Mouse (Mus musculus): ENCODE results near the gene R3hcc1l. TPM values are rescaled to one million over a fixed set of nuclear protein-coding genes. Genes with fewer than 3 reads are reported as not detected.

Gene R3hcc1l
- total and polyA plus RNA-seq, 3 experiments: 2.7 to 28.7 (median 28.2) TPM

DNA sequence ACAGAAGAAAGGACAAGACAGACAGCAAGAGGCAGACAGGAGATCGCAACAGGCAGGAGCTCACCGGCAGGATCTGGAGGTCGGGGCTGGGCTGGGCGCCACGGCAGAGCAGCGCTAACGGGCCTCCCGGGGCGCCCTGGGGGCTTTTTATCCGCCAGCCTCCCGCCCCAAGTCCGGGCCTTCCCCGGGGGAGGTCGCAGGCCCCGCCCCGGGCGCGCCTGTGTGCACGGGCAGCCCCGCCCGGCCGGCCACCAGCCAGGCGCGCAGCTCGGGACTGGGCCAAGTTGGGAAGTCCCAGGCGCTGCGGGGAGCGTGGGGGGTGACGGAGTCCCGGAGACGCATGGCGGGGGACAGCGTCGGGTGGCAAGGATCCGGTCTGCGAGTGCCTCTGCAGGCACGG is 94.1 kb downstream of the R3hcc1l start, which contains the start of gene Loxl4:
Loxl4 (minus strand) TSS at position 160 of the 400 bp plus-strand sequence.
- peak within 1 kb of the TSS; percentile 39 for H3K9ac ChIP-seq (ENCODE audit: low read depth, low read length)
- H3K4me3 ChIP-seq: peak within 1 kb of the TSS; percentile 63
- peaks cover 8% of the 10 kb centered on the region for H3K4me1 ChIP-seq (ENCODE audit: control insufficient read depth, insufficient read depth, low read length)
- intact Hi-C loops (cut with DNase I): no loop called here
- H3K27ac ChIP-seq: peak within 1 kb of the TSS; percentile 13; the same call in 1 of the 2 replicates
- DNase-seq: peak; percentile 90
- no peaks in the 10 kb centered on the region for H3K27me3 ChIP-seq (ENCODE audit: control insufficient read depth, insufficient read depth, low read length)
- 2% methylated on average over 37 of the region's 37 CpGs for WGBS
- H3K36me3 ChIP-seq (ENCODE audit: control insufficient read depth, insufficient read depth, low read length): no peaks in the 10 kb centered on the region
- no peaks in the 10 kb centered on the region for H3K79me2 ChIP-seq (replicated peaks; ENCODE audit: control insufficient read depth, insufficient read depth, low read length)
- no peak for TF ChIP-seq CTCF (IDR thresholded peaks at IDR 0.05)
- TF ChIP-seq POLR2A (IDR thresholded peaks at IDR 0.05; ENCODE audit: insufficient read depth, low read depth, low read length): no peak
- TF ChIP-seq EP300 (IDR thresholded peaks at IDR 0.05; ENCODE audit: insufficient read depth, low read depth, low read length): no peak

DNA sequence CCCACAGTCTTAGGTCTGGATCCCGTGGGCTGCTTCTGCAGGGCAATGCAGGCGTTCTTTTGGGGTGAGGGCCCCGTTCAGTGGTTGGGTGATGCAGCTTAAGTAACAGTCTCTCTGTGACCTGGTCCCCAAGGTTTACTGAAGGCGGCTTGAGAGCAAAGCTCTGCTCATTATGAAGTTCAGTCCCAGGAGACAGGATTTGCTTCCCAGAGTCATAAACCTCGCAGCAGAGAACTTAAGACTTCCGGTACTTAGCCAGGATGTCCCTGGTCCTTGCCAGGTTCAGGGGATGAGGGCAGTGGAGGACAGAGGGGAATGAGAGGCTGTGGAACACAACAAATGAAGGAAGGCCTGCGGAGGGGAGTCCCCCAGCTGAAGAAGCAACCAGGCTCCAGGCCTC is 94.6 kb downstream of the R3hcc1l start:
- Histone ChIP-seq H3K27ac (peak overlapping the region; percentile 13; the same call in 1 of the 2 replicates), H3K4me1 (ENCODE audit: control insufficient read depth, insufficient read depth, low read length) (peaks cover 8% of the 10 kb centered on the region), H3K36me3 (ENCODE audit: control insufficient read depth, insufficient read depth, low read length) (no peaks in the 10 kb centered on the region), H3K4me3 (peak overlapping the region; percentile 63), H3K27me3 (ENCODE audit: control insufficient read depth, insufficient read depth, low read length) (no peaks in the 10 kb centered on the region), H3K79me2 (replicated peaks; ENCODE audit: control insufficient read depth, insufficient read depth, low read length) (no peaks in the 10 kb centered on the region), H3K9ac (ENCODE audit: low read depth, low read length) (peak overlapping the region; percentile 10; the same call in 1 of the 2 replicates)
- intact Hi-C loops (cut with DNase I): no loop called here
- WGBS: 21% methylated on average over 7 of the region's 7 CpGs
- no peak for DNase-seq
- TF ChIP-seq EP300 (IDR thresholded peaks at IDR 0.05; ENCODE audit: insufficient read depth, low read depth, low read length) (no peak), POLR2A (IDR thresholded peaks at IDR 0.05; ENCODE audit: insufficient read depth, low read depth, low read length) (no peak), CTCF (IDR thresholded peaks at IDR 0.05) (no peak)

DNA sequence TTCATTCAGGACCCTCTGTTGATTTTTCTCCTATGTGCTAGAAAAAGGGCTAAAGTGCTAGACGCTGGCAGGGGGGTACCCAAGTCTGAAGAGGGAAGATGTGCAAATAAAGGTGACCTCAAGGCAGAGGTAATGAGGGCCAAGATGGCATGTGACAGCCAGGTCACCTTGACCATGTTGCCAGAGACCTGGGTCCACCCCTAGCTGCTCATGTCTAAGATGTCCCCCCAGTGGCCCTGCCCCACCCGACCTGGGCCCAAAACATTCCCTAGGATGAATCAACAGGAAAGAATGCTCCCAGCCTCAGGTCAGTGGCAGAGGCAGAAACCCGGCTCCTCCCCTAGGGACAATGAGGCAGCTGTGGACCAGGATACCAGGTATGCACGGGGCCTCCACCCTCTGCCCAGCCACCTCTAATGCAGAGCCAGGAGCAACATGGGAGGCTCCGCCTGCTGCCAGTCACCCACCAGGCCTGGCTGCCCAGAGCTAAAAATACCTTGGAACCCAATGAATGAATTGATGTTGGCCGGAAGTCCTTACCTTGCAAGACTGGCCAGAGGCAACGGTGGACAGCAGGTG is 95.2 kb downstream of the R3hcc1l start:
- Histone ChIP-seq H3K27me3 (ENCODE audit: control insufficient read depth, insufficient read depth, low read length) (no peaks in the 10 kb centered on the region), H3K4me3 (no peak overlapping the region), H3K4me1 (ENCODE audit: control insufficient read depth, insufficient read depth, low read length) (peaks cover 8% of the 10 kb centered on the region), H3K79me2 (replicated peaks; ENCODE audit: control insufficient read depth, insufficient read depth, low read length) (no peaks in the 10 kb centered on the region), H3K36me3 (ENCODE audit: control insufficient read depth, insufficient read depth, low read length) (no peaks in the 10 kb centered on the region), H3K27ac (no peak overlapping the region), H3K9ac (ENCODE audit: low read depth, low read length) (no peak overlapping the region)
- intact Hi-C loops (cut with DNase I): no loop called here
- no peak for TF ChIP-seq CTCF (IDR thresholded peaks at IDR 0.05)
- TF ChIP-seq POLR2A (IDR thresholded peaks at IDR 0.05; ENCODE audit: insufficient read depth, low read depth, low read length): no peak
- no peak for TF ChIP-seq EP300 (IDR thresholded peaks at IDR 0.05; ENCODE audit: insufficient read depth, low read depth, low read length)
- WGBS: 54% methylated on average over 7 of the region's 7 CpGs
- peak in 1 of 2 experiments; percentile 33 for DNase-seq

DNA sequence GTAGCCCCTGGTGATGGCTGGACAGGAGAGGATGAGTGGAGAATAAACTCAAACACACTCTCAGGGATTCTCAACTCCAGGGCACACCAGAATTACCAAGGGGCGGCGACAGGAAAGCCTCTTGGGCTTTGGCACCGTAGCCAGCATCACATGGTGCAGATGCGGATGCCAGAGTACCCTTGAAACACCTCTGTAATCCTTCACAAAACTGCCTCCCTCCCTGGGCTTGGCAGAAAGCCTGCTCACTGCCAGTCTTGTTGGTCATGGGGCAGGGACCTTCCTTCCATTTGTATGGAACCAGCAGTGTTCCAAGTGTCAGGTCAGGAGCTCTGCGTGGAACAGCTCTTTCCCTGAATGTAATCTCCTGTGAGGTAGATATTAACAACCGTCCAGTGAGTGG is 109.5 kb downstream of the R3hcc1l start:
- Histone ChIP-seq H3K27ac (no peak overlapping the region), H3K9ac (ENCODE audit: low read depth, low read length) (no peak overlapping the region), H3K4me1 (ENCODE audit: control insufficient read depth, insufficient read depth, low read length) (0 out of 2 replicates have a peak, but pooled peaks cover 2% of the 10 kb centered on the region), H3K36me3 (ENCODE audit: control insufficient read depth, insufficient read depth, low read length) (no peaks in the 10 kb centered on the region), H3K4me3 (no peak overlapping the region), H3K79me2 (replicated peaks; ENCODE audit: control insufficient read depth, insufficient read depth, low read length) (no peaks in the 10 kb centered on the region), H3K27me3 (ENCODE audit: control insufficient read depth, insufficient read depth, low read length) (no peaks in the 10 kb centered on the region; the same call in 1 of the 2 replicates)
- TF ChIP-seq CTCF (IDR thresholded peaks at IDR 0.05): no peak
- TF ChIP-seq POLR2A (IDR thresholded peaks at IDR 0.05; ENCODE audit: insufficient read depth, low read depth, low read length): no peak
- peak; percentile 69 for TF ChIP-seq EP300 (IDR thresholded peaks at IDR 0.05; ENCODE audit: insufficient read depth, low read depth, low read length)
- peak; percentile 61 to 75 for DNase-seq
- intact Hi-C loops (cut with DNase I): no loop called here
- 58% methylated on average over 6 of the region's 6 CpGs for WGBS

DNA sequence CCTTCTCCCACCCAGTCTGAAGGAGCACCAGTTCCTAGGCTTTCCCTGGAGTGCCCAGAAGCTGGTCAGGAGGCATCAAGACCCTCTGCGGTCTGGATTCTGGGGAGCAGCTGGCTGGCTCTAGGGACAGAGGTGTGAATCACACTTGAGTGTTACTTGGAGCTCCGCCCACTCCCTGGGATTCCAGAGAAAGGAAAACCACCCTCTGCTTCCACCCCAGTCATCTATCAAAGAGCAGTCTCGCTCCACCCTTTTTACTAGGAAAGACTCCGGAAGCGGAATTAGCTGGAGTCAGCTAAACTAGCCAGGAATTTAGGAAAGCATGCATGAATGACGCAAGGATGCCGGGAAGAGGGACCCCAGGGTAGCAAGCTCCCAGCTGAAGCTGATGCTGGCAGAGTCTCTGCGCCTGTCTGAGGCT is 113.0 kb downstream of the R3hcc1l start:
- TF ChIP-seq CTCF (IDR thresholded peaks at IDR 0.05) (no peak), EP300 (IDR thresholded peaks at IDR 0.05; ENCODE audit: insufficient read depth, low read depth, low read length) (no peak), POLR2A (IDR thresholded peaks at IDR 0.05; ENCODE audit: insufficient read depth, low read depth, low read length) (no peak)
- DNase-seq: peak; percentile 40 to 53
- H3K4me3 ChIP-seq: no peak overlapping the region
- no peaks in the 10 kb centered on the region for H3K36me3 ChIP-seq (ENCODE audit: control insufficient read depth, insufficient read depth, low read length)
- H3K27ac ChIP-seq: peak overlapping the region; percentile 15; the same call in 1 of the 2 replicates
- no peak overlapping the region for H3K9ac ChIP-seq (ENCODE audit: low read depth, low read length)
- 0 out of 2 replicates have a peak, but pooled peaks cover 2% of the 10 kb centered on the region for H3K4me1 ChIP-seq (ENCODE audit: control insufficient read depth, insufficient read depth, low read length)
- intact Hi-C loops (cut with DNase I): no loop called here
- no peaks in the 10 kb centered on the region for H3K27me3 ChIP-seq (ENCODE audit: control insufficient read depth, insufficient read depth, low read length)
- H3K79me2 ChIP-seq (replicated peaks; ENCODE audit: control insufficient read depth, insufficient read depth, low read length): no peaks in the 10 kb centered on the region
- 17% methylated on average over 8 of the region's 8 CpGs for WGBS

DNA sequence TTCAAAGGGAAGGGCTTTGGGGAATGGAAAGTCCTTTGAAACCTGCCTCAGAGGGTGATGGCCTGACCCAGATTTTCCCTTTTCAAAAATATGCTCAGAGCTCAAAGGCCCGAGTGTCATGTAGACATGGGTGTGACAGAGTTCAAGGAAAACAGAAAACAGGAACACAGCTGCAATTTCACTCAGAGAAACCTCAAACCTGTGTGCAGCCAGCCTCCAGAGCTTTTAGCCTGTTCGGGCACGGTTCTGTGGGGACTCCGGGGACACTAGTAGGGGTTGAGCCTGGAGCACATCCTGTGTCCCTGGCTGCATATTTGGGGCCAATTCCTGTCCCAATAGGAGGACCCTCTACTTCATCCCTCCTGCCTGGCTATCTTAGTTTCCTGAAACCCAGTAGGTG is 113.7 kb downstream of the R3hcc1l start:
- no peak overlapping the region for H3K4me3 ChIP-seq
- H3K36me3 ChIP-seq (ENCODE audit: control insufficient read depth, insufficient read depth, low read length): no peaks in the 10 kb centered on the region
- 40% methylated on average over 4 of the region's 4 CpGs for WGBS
- 0 out of 2 replicates have a peak, but pooled peaks cover 2% of the 10 kb centered on the region for H3K4me1 ChIP-seq (ENCODE audit: control insufficient read depth, insufficient read depth, low read length)
- no peaks in the 10 kb centered on the region for H3K79me2 ChIP-seq (replicated peaks; ENCODE audit: control insufficient read depth, insufficient read depth, low read length)
- no peaks in the 10 kb centered on the region for H3K27me3 ChIP-seq (ENCODE audit: control insufficient read depth, insufficient read depth, low read length)
- DNase-seq: peak in 1 of 2 experiments; percentile 30
- H3K27ac ChIP-seq: peak overlapping the region; percentile 12; the same call in 1 of the 2 replicates
- intact Hi-C loops (cut with DNase I): no loop called here
- H3K9ac ChIP-seq (ENCODE audit: low read depth, low read length): no peak overlapping the region
- TF ChIP-seq CTCF (IDR thresholded peaks at IDR 0.05) (no peak), EP300 (IDR thresholded peaks at IDR 0.05; ENCODE audit: insufficient read depth, low read depth, low read length) (no peak), POLR2A (IDR thresholded peaks at IDR 0.05; ENCODE audit: insufficient read depth, low read depth, low read length) (no peak)

All from heart, adult 2 months (tissue).